Mouse (Mus musculus): ENCODE measurements around the gene Mitd1. TPM values are rescaled to one million over a fixed set of nuclear protein-coding genes. Genes with fewer than 3 reads are reported as not detected.

Mitd1 gene
- polyA plus RNA-seq (2014; fragmentation: Nextera tagmentation; extraction: Ambion mirVana), result 24.7 and 28.7 TPM in 2 replicates

DNA sequence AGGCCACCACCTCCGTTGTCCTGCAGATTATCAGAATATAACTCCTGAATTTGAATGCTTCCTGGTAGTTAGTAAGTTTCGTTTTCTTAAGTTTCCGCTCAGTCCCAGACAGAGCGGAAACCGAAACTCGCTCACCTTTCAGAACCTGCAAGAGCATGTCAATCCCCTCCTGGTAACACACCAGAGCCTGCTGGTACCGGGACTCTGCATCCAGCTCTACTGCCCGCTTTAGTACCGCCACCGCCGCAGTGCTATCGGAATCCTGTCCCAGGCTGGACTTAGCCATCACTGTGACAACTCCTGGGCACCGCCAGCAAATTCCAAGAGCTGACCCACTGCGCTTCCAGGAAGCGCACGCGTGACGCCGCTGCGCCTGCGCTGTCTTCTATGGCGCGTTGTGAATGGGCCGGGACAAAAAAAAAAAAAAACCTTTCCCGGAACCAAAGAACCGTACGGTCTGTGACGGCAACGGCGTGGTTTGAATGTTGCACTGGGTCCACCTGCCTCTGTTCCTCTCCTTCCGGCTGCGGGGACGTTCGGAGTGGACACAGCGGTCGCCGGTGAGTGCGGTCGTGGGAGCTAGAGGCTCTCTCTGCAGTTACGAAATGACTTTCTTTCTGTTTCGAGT lies at the start of gene Mitd1, which contains the start of gene Mrpl30:
Gene Mitd1 (minus strand): TSS at position 387 of the 628 bp plus-strand sequence.
Gene Mrpl30 (plus strand): TSS at position 453 of the 628 bp plus-strand sequence.
- H3K4me1 ChIP-seq (replicated peaks; ENCODE audit: control insufficient read depth, insufficient read depth, low read length), result peaks cover 11% of the 10 kb centered on the region; the same call in 1 of the 2 replicates

DNA sequence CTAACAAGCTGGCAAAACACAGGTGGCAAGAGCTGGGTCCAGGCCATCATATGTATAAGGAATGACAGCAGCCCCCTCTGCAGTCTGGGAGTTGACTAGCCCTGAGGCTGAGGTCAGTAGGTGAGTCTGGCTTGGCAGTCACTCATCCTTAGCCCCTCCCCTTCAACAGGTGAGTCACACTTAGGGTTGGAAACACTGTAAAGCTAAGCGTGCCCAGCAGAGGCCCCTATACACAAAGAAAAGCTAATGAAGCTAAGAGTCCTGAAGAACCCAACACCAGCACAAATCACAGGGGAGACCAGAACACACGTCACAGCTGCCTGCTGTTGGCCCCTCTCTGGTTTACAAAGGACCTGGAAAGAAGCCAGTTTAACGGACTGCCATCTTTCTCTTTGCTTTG lies 41.6 kb upstream of the Mitd1 start:
- no peak for ATAC-seq (replicated peaks; ENCODE audit: low FRiP score)
- WGBS, result 24% methylated on average over 3 of the region's 3 CpGs

More for the DNA sequence above, at the start of gene Mitd1, which contains the start of gene Mrpl30:
- no peaks in the 10 kb centered on the region for H3K9me3 ChIP-seq (ENCODE audit: control insufficient read depth, low read length)
- H3K27me3 ChIP-seq (ENCODE audit: control insufficient read depth, insufficient read depth, low read length), result no peaks in the 10 kb centered on the region
- under 1% methylated on average over 41 of the region's 41 CpGs for WGBS
- no peaks in the 10 kb centered on the region; the same call in 1 of the 2 replicates for H3K36me3 ChIP-seq (ENCODE audit: control insufficient read depth, insufficient read depth, low read length)
- DNase-seq (ENCODE audit: low spot score) (peak; percentile 92), ATAC-seq (replicated peaks; ENCODE audit: low FRiP score) (peak; percentile 91)
- no peak within 1 kb of the TSS for H3K27ac ChIP-seq (ENCODE audit: low read depth, low read length)
- H3K9ac ChIP-seq (ENCODE audit: low read length), result peak within 1 kb of the TSS; percentile 72
- H3K4me3 ChIP-seq (ENCODE audit: low read depth, low read length), result peak within 1 kb of the TSS; percentile 61
- peak within 1 kb of the TSS; percentile 81 for H3K4me2 ChIP-seq (ENCODE audit: low read depth, low read length, severe bottlenecking)

GRCm38 (mm10) chr1:37925971-37926370 lies 35.8 kb upstream of the Mitd1 start:
- Histone ChIP-seq H3K9me3 (ENCODE audit: control insufficient read depth, low read length) (no peaks in the 10 kb centered on the region), H3K9ac (ENCODE audit: low read length) (no peak overlapping the region), H3K36me3 (ENCODE audit: control insufficient read depth, insufficient read depth, low read length) (no peaks in the 10 kb centered on the region), H3K4me1 (replicated peaks; ENCODE audit: control insufficient read depth, insufficient read depth, low read length) (no peaks in the 10 kb centered on the region), H3K4me2 (ENCODE audit: low read depth, low read length, severe bottlenecking) (no peak overlapping the region), H3K4me3 (ENCODE audit: low read depth, low read length) (no peak overlapping the region), H3K27ac (ENCODE audit: low read depth, low read length) (no peak overlapping the region), H3K27me3 (ENCODE audit: control insufficient read depth, insufficient read depth, low read length) (no peaks in the 10 kb centered on the region)
- no peak for ATAC-seq (replicated peaks; ENCODE audit: low FRiP score)
- WGBS, result 81% methylated on average over 8 of the region's 8 CpGs
- DNase-seq (ENCODE audit: low spot score), result no peak

More for the DNA sequence above, 41.6 kb upstream of the Mitd1 start:
- H3K9ac ChIP-seq (ENCODE audit: low read length), result no peak overlapping the region
- no peak for DNase-seq (ENCODE audit: low spot score)
- H3K4me1 ChIP-seq (replicated peaks; ENCODE audit: control insufficient read depth, insufficient read depth, low read length), result no peaks in the 10 kb centered on the region
- no peak overlapping the region for H3K27ac ChIP-seq (ENCODE audit: low read depth, low read length)
- H3K4me2 ChIP-seq (ENCODE audit: low read depth, low read length, severe bottlenecking), result no peak overlapping the region
- H3K27me3 ChIP-seq (ENCODE audit: control insufficient read depth, insufficient read depth, low read length), result no peaks in the 10 kb centered on the region
- H3K9me3 ChIP-seq (ENCODE audit: control insufficient read depth, low read length), result no peaks in the 10 kb centered on the region
- no peak overlapping the region for H3K4me3 ChIP-seq (ENCODE audit: low read depth, low read length)
- no peaks in the 10 kb centered on the region for H3K36me3 ChIP-seq (ENCODE audit: control insufficient read depth, insufficient read depth, low read length)

- DNase-seq (ENCODE audit: low spot score), result no peak
- H3K9me3 ChIP-seq (ENCODE audit: control insufficient read depth, low read length), result no peaks in the 10 kb centered on the region
- no peak for ATAC-seq (replicated peaks; ENCODE audit: low FRiP score)
- no peak overlapping the region for H3K4me3 ChIP-seq (ENCODE audit: low read depth, low read length)
- H3K9ac ChIP-seq (ENCODE audit: low read length), result no peak overlapping the region
- H3K36me3 ChIP-seq (ENCODE audit: control insufficient read depth, insufficient read depth, low read length), result no peaks in the 10 kb centered on the region
- WGBS, result 60% methylated on average over 8 of the region's 8 CpGs
- H3K27ac ChIP-seq (ENCODE audit: low read depth, low read length), result no peak overlapping the region
- H3K27me3 ChIP-seq (ENCODE audit: control insufficient read depth, insufficient read depth, low read length), result no peaks in the 10 kb centered on the region
- H3K4me1 ChIP-seq (replicated peaks; ENCODE audit: control insufficient read depth, insufficient read depth, low read length), result no peaks in the 10 kb centered on the region
- H3K4me2 ChIP-seq (ENCODE audit: low read depth, low read length, severe bottlenecking), result no peak overlapping the region
Observed at GRCm38 (mm10) chr1:37922536-37922935, 32.3 kb upstream of the Mitd1 start.

DNA sequence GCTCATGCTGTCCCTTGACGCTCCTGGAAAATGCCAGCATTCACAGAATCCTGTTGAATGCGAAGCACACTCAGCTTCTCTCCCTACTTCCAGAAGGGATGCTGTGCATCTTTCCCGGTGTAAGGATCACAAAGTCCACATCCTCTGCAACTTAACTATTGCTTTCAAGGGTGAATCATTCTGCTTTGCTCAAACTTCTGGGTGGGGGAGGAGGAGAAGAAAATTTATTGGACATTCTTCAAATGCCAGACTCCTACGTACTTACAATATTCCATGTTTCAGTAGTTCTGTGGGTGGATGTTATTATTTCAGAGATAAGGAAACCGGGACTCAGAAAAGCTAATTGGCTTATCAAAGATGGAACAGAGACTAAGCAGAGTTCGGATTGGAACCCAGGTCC lies 27.9 kb upstream of the Mitd1 start:
- Histone ChIP-seq H3K9me3 (ENCODE audit: control insufficient read depth, low read length) (no peaks in the 10 kb centered on the region), H3K9ac (ENCODE audit: low read length) (no peak overlapping the region), H3K4me2 (ENCODE audit: low read depth, low read length, severe bottlenecking) (no peak overlapping the region), H3K27ac (ENCODE audit: low read depth, low read length) (no peak overlapping the region), H3K27me3 (ENCODE audit: control insufficient read depth, insufficient read depth, low read length) (no peaks in the 10 kb centered on the region), H3K4me3 (ENCODE audit: low read depth, low read length) (no peak overlapping the region), H3K36me3 (ENCODE audit: control insufficient read depth, insufficient read depth, low read length) (no peaks in the 10 kb centered on the region), H3K4me1 (replicated peaks; ENCODE audit: control insufficient read depth, insufficient read depth, low read length) (no peaks in the 10 kb centered on the region)
- ATAC-seq (replicated peaks; ENCODE audit: low FRiP score) (no peak), DNase-seq (ENCODE audit: low spot score) (no peak)
- 83% methylated on average over 6 of the region's 6 CpGs for WGBS

DNA sequence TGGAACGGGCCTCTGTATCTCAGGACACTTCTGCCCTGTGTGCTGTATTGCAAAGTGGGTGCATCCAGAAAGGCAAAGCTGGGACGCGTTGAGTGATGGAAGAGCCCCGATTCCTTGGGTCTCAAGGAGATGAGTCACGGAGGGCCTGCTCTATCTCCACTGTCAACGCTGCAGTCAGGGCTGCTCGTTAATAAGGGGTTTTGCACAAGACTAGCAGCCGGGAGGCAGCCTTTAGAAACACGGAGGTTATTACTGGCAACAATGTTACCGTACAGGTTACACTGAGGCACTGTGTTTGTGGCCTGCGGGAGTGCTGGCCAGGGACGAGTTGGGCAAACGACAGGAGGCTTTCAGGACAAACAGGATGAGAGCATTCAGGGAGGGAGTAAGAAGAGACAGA lies 27.5 kb upstream of the Mitd1 start:
- DNase-seq (ENCODE audit: low spot score) (no peak), ATAC-seq (replicated peaks; ENCODE audit: low FRiP score) (no peak)
- Histone ChIP-seq H3K27me3 (ENCODE audit: control insufficient read depth, insufficient read depth, low read length) (no peaks in the 10 kb centered on the region), H3K9ac (ENCODE audit: low read length) (no peak overlapping the region), H3K4me1 (replicated peaks; ENCODE audit: control insufficient read depth, insufficient read depth, low read length) (no peaks in the 10 kb centered on the region), H3K27ac (ENCODE audit: low read depth, low read length) (no peak overlapping the region), H3K36me3 (ENCODE audit: control insufficient read depth, insufficient read depth, low read length) (no peaks in the 10 kb centered on the region), H3K4me3 (ENCODE audit: low read depth, low read length) (no peak overlapping the region), H3K4me2 (ENCODE audit: low read depth, low read length, severe bottlenecking) (no peak overlapping the region), H3K9me3 (ENCODE audit: control insufficient read depth, low read length) (no peaks in the 10 kb centered on the region)
- WGBS, result 80% methylated on average over 13 of the region's 13 CpGs

DNA sequence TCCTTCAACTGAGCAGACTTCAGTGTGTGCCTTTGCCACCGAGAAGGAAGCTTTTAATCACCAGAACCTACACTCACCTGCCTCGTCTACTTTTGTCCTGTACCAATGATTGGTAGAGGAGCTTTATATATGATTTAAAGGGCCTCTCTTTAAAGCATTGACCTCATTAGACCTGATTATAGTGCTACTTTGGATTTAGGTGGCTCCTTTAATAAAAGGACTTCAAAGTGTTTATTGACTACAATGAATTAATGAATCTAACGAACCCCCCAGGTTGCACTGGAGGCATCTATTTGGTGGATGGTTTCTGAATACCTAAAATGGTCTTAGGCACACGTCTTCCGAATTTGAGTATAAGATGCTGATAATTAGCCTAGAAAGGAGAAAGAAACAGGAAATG lies 26.2 kb upstream of the Mitd1 start, which contains the start of gene Lyg2:
Gene Lyg2 (minus strand): TSS at position 101 of the 400 bp plus-strand sequence.
- WGBS, result 61% methylated on average over 5 of the region's 5 CpGs
- H3K27ac ChIP-seq (ENCODE audit: low read depth, low read length), result no peak within 1 kb of the TSS
- H3K9ac ChIP-seq (ENCODE audit: low read length), result no peak within 1 kb of the TSS
- no peak for DNase-seq (ENCODE audit: low spot score)
- H3K4me1 ChIP-seq (replicated peaks; ENCODE audit: control insufficient read depth, insufficient read depth, low read length), result no peaks in the 10 kb centered on the region
- no peak for ATAC-seq (replicated peaks; ENCODE audit: low FRiP score)
- H3K4me2 ChIP-seq (ENCODE audit: low read depth, low read length, severe bottlenecking), result no peak within 1 kb of the TSS
- no peaks in the 10 kb centered on the region for H3K36me3 ChIP-seq (ENCODE audit: control insufficient read depth, insufficient read depth, low read length)
- H3K9me3 ChIP-seq (ENCODE audit: control insufficient read depth, low read length), result no peaks in the 10 kb centered on the region
- no peaks in the 10 kb centered on the region for H3K27me3 ChIP-seq (ENCODE audit: control insufficient read depth, insufficient read depth, low read length)
- H3K4me3 ChIP-seq (ENCODE audit: low read depth, low read length), result no peak within 1 kb of the TSS

- no peak overlapping the region for H3K9ac ChIP-seq (ENCODE audit: low read length)
- H3K27me3 ChIP-seq (ENCODE audit: control insufficient read depth, insufficient read depth, low read length), result no peaks in the 10 kb centered on the region
- H3K4me1 ChIP-seq (replicated peaks; ENCODE audit: control insufficient read depth, insufficient read depth, low read length), result no peaks in the 10 kb centered on the region
- ATAC-seq (replicated peaks; ENCODE audit: low FRiP score), result no peak
- no peak overlapping the region for H3K4me2 ChIP-seq (ENCODE audit: low read depth, low read length, severe bottlenecking)
- H3K4me3 ChIP-seq (ENCODE audit: low read depth, low read length), result no peak overlapping the region
- H3K27ac ChIP-seq (ENCODE audit: low read depth, low read length), result no peak overlapping the region
- H3K36me3 ChIP-seq (ENCODE audit: control insufficient read depth, insufficient read depth, low read length), result no peaks in the 10 kb centered on the region
- 81% methylated on average over 2 of the region's 2 CpGs for WGBS
- no peaks in the 10 kb centered on the region for H3K9me3 ChIP-seq (ENCODE audit: control insufficient read depth, low read length)
- no peak for DNase-seq (ENCODE audit: low spot score)
Observed at GRCm38 (mm10) chr1:37912751-37913150, 22.5 kb upstream of the Mitd1 start.

GRCm38 (mm10) chr1:37903178-37903577 lies 13.0 kb upstream of the Mitd1 start:
- Histone ChIP-seq H3K9ac (ENCODE audit: low read length) (no peak overlapping the region), H3K27ac (ENCODE audit: low read depth, low read length) (no peak overlapping the region), H3K4me1 (replicated peaks; ENCODE audit: control insufficient read depth, insufficient read depth, low read length) (no peaks in the 10 kb centered on the region), H3K9me3 (ENCODE audit: control insufficient read depth, low read length) (no peaks in the 10 kb centered on the region), H3K36me3 (ENCODE audit: control insufficient read depth, insufficient read depth, low read length) (peaks cover 3% of the 10 kb centered on the region; the same call in 1 of the 2 replicates), H3K4me2 (ENCODE audit: low read depth, low read length, severe bottlenecking) (no peak overlapping the region), H3K4me3 (ENCODE audit: low read depth, low read length) (no peak overlapping the region), H3K27me3 (ENCODE audit: control insufficient read depth, insufficient read depth, low read length) (no peaks in the 10 kb centered on the region)
- DNase-seq (ENCODE audit: low spot score) (no peak), ATAC-seq (replicated peaks; ENCODE audit: low FRiP score) (no peak)
- WGBS, result 42% methylated on average over 6 of the region's 6 CpGs

Measured in forebrain, embryonic 11.5 days (tissue).